Comparison of ENCODE assay signal across 16 mouse cellular contexts in genomic region chr1:28332031-28332430, GRCm38 (mm10).
DNase-seq lines count a peak whose midpoint lies in the region; ATAC-seq lines count a peak whose summit lies in the region.
"Had no signal": no experiment of that assay in that cellular context is flagged by ENCODE, and none has a peak within 500 bp of the region (broad histone marks: within the 10 kb centered on the region; RNA-seq: fewer than 3 reads in every experiment).

No protein-coding gene starts in this region.

- H3K9ac ChIP-seq in neural tube, embryonic 11.5 days (ENCODE audit: low read length): no peak overlapping the region
- H3K9ac ChIP-seq: intestine, embryonic 15.5 days had no signal

- DNase-seq in embryo, embryonic 11.5 days (ENCODE audit: low read depth, low spot score): peak; percentile 4
- DNase-seq in embryo, embryonic 10 days (ENCODE audit: low spot score): no peak
- peak; percentile 13 for DNase-seq in neural tube, embryonic 11.5 days (ENCODE audit: low spot score)
- DNase-seq in neural tube, embryonic 10.5 days (ENCODE audit: extremely low spot score, low spot score): no peak
- peak; percentile 70 to 86 for DNase-seq in cerebellum, postnatal 14 days
- no peak for DNase-seq in heart, adult 18-20 months
- DNase-seq in layer of hippocampus, adult 9-11 months: no peak
- DNase-seq in urinary bladder, postnatal 14 days (ENCODE audit: low spot score): no peak
- DNase-seq: gastrocnemius, postnatal 14 days; heart, postnatal 10 days; kidney, postnatal 14 days; lung, adult 2 months; spleen, adult 18-20 months; thymus, postnatal 14 days had no signal

- H3K4me3 ChIP-seq in neural tube, embryonic 11.5 days (ENCODE audit: low read depth, low read length): no peak overlapping the region
- H3K4me3 ChIP-seq: erythroblast, embryonic 14.5 days; intestine, embryonic 15.5 days had no signal

- no peaks in the 10 kb centered on the region for H3K9me3 ChIP-seq in neural tube, embryonic 11.5 days (ENCODE audit: control insufficient read depth, low read length)
- H3K9me3 ChIP-seq: intestine, embryonic 15.5 days had no signal

- H3K4me1 ChIP-seq in neural tube, embryonic 11.5 days (ENCODE audit: control insufficient read depth, insufficient read depth, low read length): no peaks in the 10 kb centered on the region
- H3K4me1 ChIP-seq: intestine, embryonic 15.5 days had no signal

- H3K27me3 ChIP-seq in neural tube, embryonic 11.5 days (ENCODE audit: control insufficient read depth, insufficient read depth, low read length): no peaks in the 10 kb centered on the region
- H3K27me3 ChIP-seq: intestine, embryonic 15.5 days had no signal

- H3K27ac ChIP-seq in neural tube, embryonic 11.5 days (ENCODE audit: low read depth, low read length): no peak overlapping the region
- H3K27ac ChIP-seq: intestine, embryonic 15.5 days had no signal

- ATAC-seq in neural tube, embryonic 11.5 days (ENCODE audit: insufficient read depth, low FRiP score, low TSS enrichment): no peak
- ATAC-seq: intestine, embryonic 15.5 days had no signal

- no peaks in the 10 kb centered on the region for H3K36me3 ChIP-seq in neural tube, embryonic 11.5 days (ENCODE audit: control insufficient read depth, insufficient read depth, low read length)
- H3K36me3 ChIP-seq: intestine, embryonic 15.5 days had no signal

- H3K4me2 ChIP-seq in neural tube, embryonic 11.5 days (ENCODE audit: low read depth): no peak overlapping the region
- H3K4me2 ChIP-seq: intestine, embryonic 15.5 days had no signal

Comparison
In these comparisons a context has a peak if more than half of its experiments do, and no peak if none do; other contexts are left out.
1. DNase-seq: peak in embryo, embryonic 11.5 days (single experiment), neural tube, embryonic 11.5 days (single experiment) and cerebellum, postnatal 14 days (2 of 2); none in embryo, embryonic 10 days (single experiment), neural tube, embryonic 10.5 days (single experiment), heart, adult 18-20 months (0 of 2), layer of hippocampus, adult 9-11 months (single experiment) and urinary bladder, postnatal 14 days (single experiment).